Mouse (Mus musculus): ENCODE data around the gene Usp37.

- no peak for TF ChIP-seq CTCF (IDR thresholded peaks at IDR 0.05; ENCODE audit: extremely low read depth, insufficient read length, insufficient replicate concordance, low read depth, low read length)
- no peak for TF ChIP-seq POLR2A (IDR thresholded peaks at IDR 0.05; ENCODE audit: low read depth, low read length)
Measured at GRCm38 (mm10) chr1:74528589-74528988, 15.5 kb downstream of the Usp37 start.
